Comparison of ENCODE assay signal across 11 mouse cellular contexts in the genomic region with DNA sequence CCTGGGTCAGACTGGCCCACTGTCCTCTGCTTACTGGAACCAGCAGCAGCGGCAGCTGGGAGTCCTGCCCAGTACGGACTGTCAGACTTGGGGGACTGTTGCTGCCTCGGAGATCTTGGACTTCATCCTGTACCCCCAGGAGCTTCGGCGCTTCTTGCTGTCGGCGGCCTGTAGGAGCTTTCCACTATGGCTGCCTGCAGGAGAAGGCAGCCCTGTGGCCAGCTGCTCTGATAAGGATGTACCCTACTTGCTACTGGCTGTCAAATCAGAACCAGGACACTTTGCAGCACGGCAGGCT. TPM values are rescaled to one million over a fixed set of nuclear protein-coding genes. Genes with fewer than 3 reads are reported as not detected.
DNase-seq lines count a peak whose midpoint lies in the region; ATAC-seq and TF ChIP-seq lines count a peak whose summit lies in the region.
"Had no signal": no experiment of that assay in that cellular context is flagged by ENCODE, and none has a peak within 500 bp of the region (broad histone marks: within the 10 kb centered on the region; RNA-seq: fewer than 3 reads in every experiment).

No protein-coding gene starts in this region.

- DNase-seq in cerebellum, adult 9-10 months = peak; percentile 37
- DNase-seq in cerebellum, adult 8-10 months = no peak
- DNase-seq in lung, postnatal 14 days = no peak
- no peak for DNase-seq in liver, postnatal 0 days
- no peak for DNase-seq in yolk sac, embryonic 10.5 days (ENCODE audit: low spot score)
- DNase-seq: cerebellum, adult 11 months had no signal

- peak overlapping the region; percentile 91 for H3K4me2 ChIP-seq in lung, embryonic 16.5 days (ENCODE audit: low read depth, low read length)
- H3K4me2 ChIP-seq in intestine, embryonic 16.5 days (ENCODE audit: low read depth, low read length) = peak overlapping the region; percentile 90
- H3K4me2 ChIP-seq in liver, postnatal 0 days (ENCODE audit: low read depth, low read length) = peak overlapping the region; percentile 76

- TF ChIP-seq CTCF in liver, postnatal 0 days (IDR thresholded peaks at IDR 0.05; ENCODE audit: low read depth) = no peak

- peaks cover 21% of the 10 kb centered on the region for H3K4me1 ChIP-seq in lung, embryonic 16.5 days (replicated peaks; ENCODE audit: control insufficient read depth, insufficient read depth, low read length)
- H3K4me1 ChIP-seq in intestine, embryonic 16.5 days (ENCODE audit: control insufficient read depth, insufficient read depth, low read length) = peaks cover 24% of the 10 kb centered on the region
- peaks cover 31% of the 10 kb centered on the region for H3K4me1 ChIP-seq in liver, postnatal 0 days (ENCODE audit: insufficient read depth)

- 0 out of 2 replicates have a peak overlapping the region, but pooled peaks have one; percentile 17 for H3K27ac ChIP-seq in lung, embryonic 16.5 days (ENCODE audit: low read length)
- H3K27ac ChIP-seq in intestine, embryonic 16.5 days (ENCODE audit: low read length) = no peak overlapping the region
- 0 out of 2 replicates have a peak overlapping the region, but pooled peaks have one; percentile 41 for H3K27ac ChIP-seq in liver, postnatal 0 days (ENCODE audit: low read depth)
- H3K27ac ChIP-seq: forebrain, embryonic 13.5 days; hindbrain, embryonic 12.5 days had no signal

- H3K9me3 ChIP-seq in lung, embryonic 16.5 days (ENCODE audit: control insufficient read depth, low read length) = no peaks in the 10 kb centered on the region
- H3K9me3 ChIP-seq in intestine, embryonic 16.5 days (ENCODE audit: control insufficient read depth, low read length) = no peaks in the 10 kb centered on the region
- H3K9me3 ChIP-seq in liver, postnatal 0 days (ENCODE audit: low read length) = no peaks in the 10 kb centered on the region
- H3K9me3 ChIP-seq: forebrain, embryonic 13.5 days; hindbrain, embryonic 12.5 days had no signal

- H3K36me3 ChIP-seq in lung, embryonic 16.5 days (ENCODE audit: control insufficient read depth, insufficient read depth, low read length) = peaks cover 9% of the 10 kb centered on the region
- H3K36me3 ChIP-seq in intestine, embryonic 16.5 days (ENCODE audit: control insufficient read depth, insufficient read depth, low read length) = peaks cover 9% of the 10 kb centered on the region; the same call in 1 of the 2 replicates
- peaks cover 51% of the 10 kb centered on the region for H3K36me3 ChIP-seq in liver, postnatal 0 days (replicated peaks; ENCODE audit: insufficient read depth, low read length)

- ATAC-seq in lung, embryonic 16.5 days (ENCODE audit: low read depth) = no peak
- no peak for ATAC-seq in intestine, embryonic 16.5 days
- no peak for ATAC-seq in liver, postnatal 0 days
- ATAC-seq in frontal cortex, adult (ENCODE audit: low TSS enrichment) = no peak
- ATAC-seq: forebrain, embryonic 13.5 days had no signal

- H3K27me3 ChIP-seq in lung, embryonic 16.5 days (ENCODE audit: control insufficient read depth, insufficient read depth, low read depth, low read length) = no peaks in the 10 kb centered on the region
- no peaks in the 10 kb centered on the region for H3K27me3 ChIP-seq in intestine, embryonic 16.5 days (replicated peaks; ENCODE audit: control insufficient read depth, insufficient read depth, low read length)
- H3K27me3 ChIP-seq in liver, postnatal 0 days (ENCODE audit: insufficient read depth, low read length) = no peaks in the 10 kb centered on the region

- TF ChIP-seq EP300 in liver, postnatal 0 days (IDR thresholded peaks at IDR 0.05; ENCODE audit: low read depth) = no peak

- peak overlapping the region; percentile 79 for H3K9ac ChIP-seq in lung, embryonic 16.5 days (ENCODE audit: low read length)
- H3K9ac ChIP-seq in intestine, embryonic 16.5 days (ENCODE audit: low read depth, low read length) = peak overlapping the region; percentile 76
- peak overlapping the region; percentile 70 for H3K9ac ChIP-seq in liver, postnatal 0 days (replicated peaks)

- H3K4me3 ChIP-seq in lung, embryonic 16.5 days (ENCODE audit: low read length) = peak overlapping the region; percentile 58
- peak overlapping the region; percentile 56 for H3K4me3 ChIP-seq in intestine, embryonic 16.5 days (ENCODE audit: low read length)
- peak overlapping the region; percentile 50 for H3K4me3 ChIP-seq in liver, postnatal 0 days (ENCODE audit: low read depth, low read length)
- H3K4me3 ChIP-seq: forebrain, embryonic 13.5 days had no signal

- WGBS in lung, embryonic 16.5 days = 48% methylated on average over 8 of the region's 8 CpGs
- 60% methylated on average over 8 of the region's 8 CpGs for WGBS in intestine, embryonic 16.5 days
- WGBS in liver, postnatal 0 days (ENCODE audit: insufficient replicate concordance) = 61% methylated on average over 8 of the region's 8 CpGs

RNA-seq across cellular contexts. Expression of gene B3gnt8, which starts 1.8 kb away (rescaled TPM):
- polyA plus RNA-seq in lung, embryonic 16.5 days (2015; fragmentation: Nextera tagmentation; extraction: Ambion mirVana) = 10.5 and 11.1 TPM in 2 replicates
- 6.8 and 7.5 TPM in 2 replicates for polyA plus RNA-seq in intestine, embryonic 16.5 days (2015; fragmentation: Nextera tagmentation; extraction: Ambion mirVana)
- polyA plus RNA-seq in liver, postnatal 0 days (2015; fragmentation: Nextera tagmentation; extraction: Ambion mirVana) = 3.7 and 4.1 TPM in 2 replicates

RNA-seq across cellular contexts. Expression of gene Dmac2, which starts 9.1 kb away (rescaled TPM):
- polyA plus RNA-seq in lung, embryonic 16.5 days (2015; fragmentation: Nextera tagmentation; extraction: Ambion mirVana) = 34.5 TPM in 2 replicates
- polyA plus RNA-seq in intestine, embryonic 16.5 days (2015; fragmentation: Nextera tagmentation; extraction: Ambion mirVana) = 41.8 and 43.4 TPM in 2 replicates
- 12.2 and 13.7 TPM in 2 replicates for polyA plus RNA-seq in liver, postnatal 0 days (2015; fragmentation: Nextera tagmentation; extraction: Ambion mirVana)

RNA-seq across cellular contexts. Expression of gene Erich4, which starts 12.6 kb away (rescaled TPM):
- 0.23 TPM in 1 of 2 replicates, not detected in the other for polyA plus RNA-seq in lung, embryonic 16.5 days (2015; fragmentation: Nextera tagmentation; extraction: Ambion mirVana)
- polyA plus RNA-seq in intestine, embryonic 16.5 days (2015; fragmentation: Nextera tagmentation; extraction: Ambion mirVana) = 31.8 and 43.6 TPM in 2 replicates
- 0.20 TPM in 1 of 2 replicates, not detected in the other for polyA plus RNA-seq in liver, postnatal 0 days (2015; fragmentation: Nextera tagmentation; extraction: Ambion mirVana)
- polyA plus RNA-seq: forebrain, embryonic 13.5 days; hindbrain, embryonic 12.5 days had no signal

RNA-seq across cellular contexts. Expression of gene Bckdha, which starts 30.5 kb away (rescaled TPM):
- polyA plus RNA-seq in lung, embryonic 16.5 days (2015; fragmentation: Nextera tagmentation; extraction: Ambion mirVana) = 64.6 and 67.6 TPM in 2 replicates
- polyA plus RNA-seq in intestine, embryonic 16.5 days (2015; fragmentation: Nextera tagmentation; extraction: Ambion mirVana) = 49.3 and 50.9 TPM in 2 replicates
- polyA plus RNA-seq in liver, postnatal 0 days (2015; fragmentation: Nextera tagmentation; extraction: Ambion mirVana) = 106 and 123 TPM in 2 replicates

RNA-seq across cellular contexts. Expression of gene Exosc5, which starts 30.7 kb away (rescaled TPM):
- 70.6 and 71.2 TPM in 2 replicates for polyA plus RNA-seq in lung, embryonic 16.5 days (2015; fragmentation: Nextera tagmentation; extraction: Ambion mirVana)
- polyA plus RNA-seq in intestine, embryonic 16.5 days (2015; fragmentation: Nextera tagmentation; extraction: Ambion mirVana) = 82.6 and 87.2 TPM in 2 replicates
- 44.5 and 49.2 TPM in 2 replicates for polyA plus RNA-seq in liver, postnatal 0 days (2015; fragmentation: Nextera tagmentation; extraction: Ambion mirVana)

Comparison
In these comparisons a context has a peak if more than half of its experiments do, and no peak if none do; other contexts are left out.
1. RNA of gene Erich4, which starts 12.6 kb away (polyA plus RNA-seq): 31.8 to 43.6 TPM in intestine, embryonic 16.5 days; 0.23 TPM in lung, embryonic 16.5 days and 0.20 TPM in liver, postnatal 0 days; every median in the first group is over 10 times any median in the second.
2. Peak in every context shown above with its lines, with median percentiles within 50 percentile points of each other: H3K4me2 ChIP-seq, H3K4me3 ChIP-seq and H3K9ac ChIP-seq.